Mouse (Mus musculus): ENCODE measurements around the gene Zfp444. TPM values are rescaled to one million over a fixed set of nuclear protein-coding genes. Genes with fewer than 3 reads are reported as not detected.
"Not testable (repeated sequence)": the region's sequence is repeated elsewhere in the genome, so short reads cannot be mapped to it uniquely, and the experiment has no call there.

Gene Zfp444
- polyA plus RNA-seq, 1 experiment from 2014 or later, result 95.4 TPM

GRCm38 (mm10) chr7:6186756-6187155 is 14.7 kb downstream of the Zfp444 start:
- WGBS, result 71% methylated on average over 2 of the region's 2 CpGs
- H3K36me3 ChIP-seq, result peaks cover 75% of the 10 kb centered on the region
- no peak for ATAC-seq

GRCm38 (mm10) chr7:6189542-6189941 is 17.5 kb downstream of the Zfp444 start:
- ATAC-seq, result no peak
- H3K4me1 ChIP-seq (replicated peaks), result no peaks in the 10 kb centered on the region
- no peak overlapping the region for H3K9ac ChIP-seq (replicated peaks)
- H3K36me3 ChIP-seq, result peaks cover 61% of the 10 kb centered on the region
- H3K4me2 ChIP-seq (replicated peaks), result no peak overlapping the region
- no peak overlapping the region for H3K27ac ChIP-seq
- no peaks in the 10 kb centered on the region for H3K27me3 ChIP-seq
- WGBS, result 41% methylated on average over 44 of the region's 45 CpGs
- no peaks in the 10 kb centered on the region for H3K9me3 ChIP-seq
- no peak overlapping the region for H3K4me3 ChIP-seq (replicated peaks)

More at GRCm38 (mm10) chr7:6186756-6187155, 14.7 kb downstream of the Zfp444 start:
- no peak overlapping the region for H3K27ac ChIP-seq
- no peaks in the 10 kb centered on the region for H3K4me1 ChIP-seq (replicated peaks)
- no peaks in the 10 kb centered on the region for H3K27me3 ChIP-seq
- H3K9me3 ChIP-seq, result no peaks in the 10 kb centered on the region
- H3K9ac ChIP-seq (replicated peaks), result no peak overlapping the region
- H3K4me3 ChIP-seq (replicated peaks), result no peak overlapping the region
- no peak overlapping the region for H3K4me2 ChIP-seq (replicated peaks)

DNA sequence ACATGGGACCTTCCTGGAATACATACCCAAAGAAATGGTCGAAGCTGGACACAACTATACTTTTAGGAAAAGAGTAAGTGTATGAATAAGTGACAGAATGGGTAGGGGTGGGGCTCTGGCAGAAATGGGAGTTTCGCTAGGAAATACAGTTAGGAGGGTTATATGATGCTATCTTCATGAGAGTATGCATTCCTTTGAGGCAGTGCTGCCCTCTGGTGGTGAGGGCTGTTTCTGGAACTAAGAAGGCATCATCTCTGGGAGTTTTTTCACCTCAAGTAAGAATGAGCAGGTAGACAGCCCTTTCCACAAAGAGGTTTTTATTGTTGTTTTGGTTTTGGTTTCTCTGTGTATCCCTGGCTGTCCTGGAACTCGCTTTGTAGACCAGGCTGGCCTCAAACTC is 19.4 kb downstream of the Zfp444 start:
- Histone ChIP-seq H3K4me3 (replicated peaks) (no peak overlapping the region), H3K27me3 (no peaks in the 10 kb centered on the region), H3K9ac (replicated peaks) (no peak overlapping the region), H3K9me3 (no peaks in the 10 kb centered on the region), H3K36me3 (peaks cover 44% of the 10 kb centered on the region), H3K27ac (no peak overlapping the region), H3K4me1 (replicated peaks) (no peaks in the 10 kb centered on the region), H3K4me2 (replicated peaks) (no peak overlapping the region)
- ATAC-seq, result no peak
- 59% methylated on average over 3 of the region's 3 CpGs for WGBS

GRCm38 (mm10) chr7:6194129-6194528 is 22.1 kb downstream of the Zfp444 start:
- Histone ChIP-seq H3K36me3 (peaks cover 17% of the 10 kb centered on the region), H3K9me3 (no peaks in the 10 kb centered on the region), H3K4me2 (replicated peaks) (no peak overlapping the region), H3K27ac (no peak overlapping the region), H3K9ac (replicated peaks) (no peak overlapping the region), H3K4me1 (replicated peaks) (no peaks in the 10 kb centered on the region), H3K27me3 (no peaks in the 10 kb centered on the region), H3K4me3 (replicated peaks) (no peak overlapping the region)
- 19% methylated on average over 5 of the region's 5 CpGs for WGBS
- peak; percentile 88 for ATAC-seq

GRCm38 (mm10) chr7:6195777-6196176 is 23.8 kb downstream of the Zfp444 start:
- ATAC-seq, result no peak
- Histone ChIP-seq H3K9ac (replicated peaks) (no peak overlapping the region), H3K4me1 (replicated peaks) (no peaks in the 10 kb centered on the region), H3K4me3 (replicated peaks) (no peak overlapping the region), H3K27ac (no peak overlapping the region), H3K36me3 (peaks cover under 1% of the 10 kb centered on the region), H3K4me2 (replicated peaks) (no peak overlapping the region), H3K27me3 (no peaks in the 10 kb centered on the region), H3K9me3 (no peaks in the 10 kb centered on the region)
- 41% methylated on average over 2 of the region's 2 CpGs for WGBS

- no peak for ATAC-seq
Measured at GRCm38 (mm10) chr7:6196790-6197189, 24.8 kb downstream of the Zfp444 start, which contains the start of gene Galp. Gene Galp, plus strand, starts transcription at chr7:6197090.

DNA sequence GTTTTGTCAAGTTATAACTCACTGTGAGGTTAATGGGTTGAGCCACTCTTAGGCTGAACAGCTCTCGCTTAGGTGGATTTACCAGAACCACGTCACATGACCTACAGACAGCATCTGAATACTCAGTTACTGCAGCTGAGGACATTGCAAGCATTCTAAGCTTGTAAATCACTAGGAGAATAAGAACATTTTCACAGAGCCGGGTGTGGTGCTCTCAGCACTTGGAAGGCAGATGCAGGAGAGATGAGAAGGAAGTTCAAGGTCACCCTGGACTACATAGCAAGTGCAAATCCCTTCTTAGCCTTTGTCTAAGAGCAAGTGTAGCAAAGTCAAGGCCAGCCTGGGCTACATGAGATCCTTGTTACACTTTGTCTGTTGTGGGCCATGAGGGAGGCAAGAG is 32.2 kb downstream of the Zfp444 start:
- Histone ChIP-seq H3K27ac (no peak overlapping the region), H3K27me3 (no peaks in the 10 kb centered on the region), H3K4me3 (replicated peaks) (no peak overlapping the region), H3K9ac (replicated peaks) (no peak overlapping the region), H3K4me1 (replicated peaks) (no peaks in the 10 kb centered on the region), H3K4me2 (replicated peaks) (no peak overlapping the region), H3K36me3 (no peaks in the 10 kb centered on the region), H3K9me3 (0 out of 2 replicates have a peak, but pooled peaks cover 4% of the 10 kb centered on the region)
- no peak for ATAC-seq
- WGBS, result 84% methylated on average over 3 of the region's 3 CpGs

More at GRCm38 (mm10) chr7:6196790-6197189, 24.8 kb downstream of the Zfp444 start, which contains the start of gene Galp:
- Histone ChIP-seq H3K4me2 (replicated peaks) (no peak within 1 kb of the TSS), H3K27me3 (no peaks in the 10 kb centered on the region), H3K4me1 (replicated peaks) (no peaks in the 10 kb centered on the region), H3K27ac (no peak within 1 kb of the TSS), H3K9me3 (no peaks in the 10 kb centered on the region), H3K4me3 (replicated peaks) (no peak within 1 kb of the TSS), H3K36me3 (no peaks in the 10 kb centered on the region), H3K9ac (replicated peaks) (no peak within 1 kb of the TSS)
- 68% methylated on average over 3 of the region's 3 CpGs for WGBS

- Histone ChIP-seq H3K27ac (no peak overlapping the region), H3K36me3 (no peaks in the 10 kb centered on the region), H3K4me2 (replicated peaks) (no peak overlapping the region), H3K4me1 (replicated peaks) (no peaks in the 10 kb centered on the region), H3K27me3 (no peaks in the 10 kb centered on the region), H3K4me3 (replicated peaks) (no peak overlapping the region), H3K9ac (replicated peaks) (no peak overlapping the region), H3K9me3 (no peaks in the 10 kb centered on the region; the same call in 1 of the 2 replicates)
- 57% methylated on average over 5 of the region's 5 CpGs for WGBS
- no peak for ATAC-seq
Measured at GRCm38 (mm10) chr7:6213144-6213543, 41.1 kb downstream of the Zfp444 start.

DNA sequence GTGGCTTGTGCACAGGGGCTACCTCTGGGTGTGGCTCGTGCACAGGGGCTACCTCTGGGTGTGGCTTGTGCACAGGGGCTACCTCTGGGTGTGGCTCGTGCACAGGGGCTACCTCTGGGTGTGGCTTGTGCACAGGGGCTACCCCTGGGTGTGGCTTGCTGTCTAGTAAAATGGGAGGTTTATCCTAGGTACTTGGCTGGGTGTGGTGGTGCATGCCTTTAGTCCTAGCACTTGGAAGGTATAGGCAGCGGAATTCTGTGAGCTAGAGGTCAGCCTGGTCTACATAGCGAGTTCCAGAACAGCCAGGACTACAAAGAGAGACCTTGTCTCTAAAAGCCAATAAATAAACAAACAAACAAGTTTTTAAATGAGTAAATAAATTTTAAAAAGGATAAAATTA is 42.7 kb downstream of the Zfp444 start:
- H3K4me1 ChIP-seq (replicated peaks); H3K27ac ChIP-seq; H3K36me3 ChIP-seq; ATAC-seq; H3K9ac ChIP-seq (replicated peaks); H3K27me3 ChIP-seq; H3K4me3 ChIP-seq (replicated peaks); H3K4me2 ChIP-seq (replicated peaks); H3K9me3 ChIP-seq: not testable (repeated sequence)
- WGBS, result 73% methylated on average over 4 of the region's 4 CpGs

- Histone ChIP-seq H3K9ac (replicated peaks) (no peak overlapping the region), H3K9me3 (peaks cover 8% of the 10 kb centered on the region; the same call in 1 of the 2 replicates), H3K4me2 (replicated peaks) (no peak overlapping the region), H3K36me3 (no peaks in the 10 kb centered on the region), H3K4me1 (replicated peaks) (no peaks in the 10 kb centered on the region), H3K27ac (no peak overlapping the region), H3K4me3 (replicated peaks) (no peak overlapping the region), H3K27me3 (no peaks in the 10 kb centered on the region)
- ATAC-seq, result no peak
- WGBS, result 43% methylated on average over 3 of the region's 3 CpGs
Measured at GRCm38 (mm10) chr7:6220147-6220546, 48.1 kb downstream of the Zfp444 start.

GRCm38 (mm10) chr7:6221978-6222377 is 50.0 kb downstream of the Zfp444 start, which contains the start of gene Zscan5b:
Gene Zscan5b, plus strand, starts transcription at chr7:6222278.
- no peaks in the 10 kb centered on the region for H3K36me3 ChIP-seq
- H3K9ac ChIP-seq (replicated peaks), result no peak within 1 kb of the TSS
- H3K4me1 ChIP-seq (replicated peaks), result no peaks in the 10 kb centered on the region
- WGBS, result 92% methylated on average over 12 of the region's 12 CpGs
- H3K9me3 ChIP-seq, result peaks cover 8% of the 10 kb centered on the region; the same call in 1 of the 2 replicates
- no peak for ATAC-seq
- H3K27me3 ChIP-seq, result no peaks in the 10 kb centered on the region
- no peak within 1 kb of the TSS for H3K27ac ChIP-seq
- H3K4me3 ChIP-seq (replicated peaks), result no peak within 1 kb of the TSS
- no peak within 1 kb of the TSS for H3K4me2 ChIP-seq (replicated peaks)

GRCm38 (mm10) chr7:6228491-6228890 is 56.5 kb downstream of the Zfp444 start:
- H3K4me2 ChIP-seq (replicated peaks); H3K4me3 ChIP-seq (replicated peaks); H3K27ac ChIP-seq; ATAC-seq; H3K27me3 ChIP-seq; H3K9ac ChIP-seq (replicated peaks); H3K4me1 ChIP-seq (replicated peaks); H3K9me3 ChIP-seq; H3K36me3 ChIP-seq: not testable (repeated sequence)
- 56% methylated on average over 8 of the region's 8 CpGs for WGBS

GRCm38 (mm10) chr7:6239787-6240186 is 67.8 kb downstream of the Zfp444 start:
- H3K4me1 ChIP-seq (replicated peaks), result no peaks in the 10 kb centered on the region
- no peaks in the 10 kb centered on the region for H3K27me3 ChIP-seq
- peaks cover 3% of the 10 kb centered on the region; the same call in 1 of the 2 replicates for H3K9me3 ChIP-seq
- H3K4me3 ChIP-seq (replicated peaks), result no peak overlapping the region
- no peak overlapping the region for H3K27ac ChIP-seq
- ATAC-seq, result no peak
- no peaks in the 10 kb centered on the region for H3K36me3 ChIP-seq
- H3K9ac ChIP-seq (replicated peaks), result no peak overlapping the region
- no peak overlapping the region for H3K4me2 ChIP-seq (replicated peaks)
- WGBS, result 52% methylated on average over 11 of the region's 11 CpGs
